Mouse (Mus musculus): ENCODE data around the gene Dner. TPM values are rescaled to one million over a fixed set of nuclear protein-coding genes. Genes with fewer than 3 reads are reported as not detected.

Gene Dner
- polyA plus RNA-seq, 2 experiments = 5.9 to 6.4 TPM

- Histone ChIP-seq H3K4me2 (replicated peaks; ENCODE audit: low read depth, low read length, severe bottlenecking) (no peak overlapping the region), H3K4me1 (ENCODE audit: control insufficient read depth, insufficient read depth, low read length) (no peaks in the 10 kb centered on the region), H3K9ac (ENCODE audit: low read depth, low read length, severe bottlenecking) (no peak overlapping the region), H3K27ac (replicated peaks; ENCODE audit: low read depth, low read length) (no peak overlapping the region), H3K9me3 (ENCODE audit: control insufficient read depth, low read length) (no peaks in the 10 kb centered on the region), H3K4me3 (replicated peaks; ENCODE audit: low read length) (no peak overlapping the region), H3K27me3 (ENCODE audit: control insufficient read depth, insufficient read depth, low read length) (no peaks in the 10 kb centered on the region), H3K36me3 (ENCODE audit: control insufficient read depth, insufficient read depth, low read length) (no peaks in the 10 kb centered on the region)
- WGBS = 47% methylated on average over 4 of the region's 4 CpGs
- DNase-seq (ENCODE audit: low spot score) = peak; percentile 67
- no peak for TF ChIP-seq POLR2A (IDR thresholded peaks at IDR 0.05; ENCODE audit: borderline replicate concordance, extremely low read depth, insufficient read depth, insufficient read length)
- ATAC-seq (ENCODE audit: low FRiP score, low read depth) = peak; percentile 77
These were observed 177.7 kb downstream of the Dner start for GRCm38 (mm10) chr1:84518347-84518746.

GRCm38 (mm10) chr1:84513201-84513600 is 182.8 kb downstream of the Dner start:
- no peaks in the 10 kb centered on the region for H3K4me1 ChIP-seq (ENCODE audit: control insufficient read depth, insufficient read depth, low read length)
- H3K9ac ChIP-seq (ENCODE audit: low read depth, low read length, severe bottlenecking) = no peak overlapping the region
- no peak for ATAC-seq (ENCODE audit: low FRiP score, low read depth)
- no peaks in the 10 kb centered on the region for H3K36me3 ChIP-seq (ENCODE audit: control insufficient read depth, insufficient read depth, low read length)
- H3K4me2 ChIP-seq (replicated peaks; ENCODE audit: low read depth, low read length, severe bottlenecking) = no peak overlapping the region
- H3K27me3 ChIP-seq (ENCODE audit: control insufficient read depth, insufficient read depth, low read length) = no peaks in the 10 kb centered on the region
- DNase-seq (ENCODE audit: low spot score) = no peak
- H3K9me3 ChIP-seq (ENCODE audit: control insufficient read depth, low read length) = no peaks in the 10 kb centered on the region
- 62% methylated on average over 3 of the region's 3 CpGs for WGBS
- no peak overlapping the region for H3K27ac ChIP-seq (replicated peaks; ENCODE audit: low read depth, low read length)
- H3K4me3 ChIP-seq (replicated peaks; ENCODE audit: low read length) = no peak overlapping the region
- TF ChIP-seq POLR2A (IDR thresholded peaks at IDR 0.05; ENCODE audit: borderline replicate concordance, extremely low read depth, insufficient read depth, insufficient read length) = no peak

GRCm38 (mm10) chr1:84508510-84508909 is 187.5 kb downstream of the Dner start:
- Histone ChIP-seq H3K27ac (replicated peaks; ENCODE audit: low read depth, low read length) (no peak overlapping the region), H3K36me3 (ENCODE audit: control insufficient read depth, insufficient read depth, low read length) (no peaks in the 10 kb centered on the region), H3K4me1 (ENCODE audit: control insufficient read depth, insufficient read depth, low read length) (peaks cover 11% of the 10 kb centered on the region), H3K4me2 (replicated peaks; ENCODE audit: low read depth, low read length, severe bottlenecking) (no peak overlapping the region), H3K9me3 (ENCODE audit: control insufficient read depth, low read length) (no peaks in the 10 kb centered on the region), H3K4me3 (replicated peaks; ENCODE audit: low read length) (no peak overlapping the region), H3K9ac (ENCODE audit: low read depth, low read length, severe bottlenecking) (no peak overlapping the region), H3K27me3 (ENCODE audit: control insufficient read depth, insufficient read depth, low read length) (no peaks in the 10 kb centered on the region)
- DNase-seq (ENCODE audit: low spot score) (no peak), ATAC-seq (ENCODE audit: low FRiP score, low read depth) (no peak)
- TF ChIP-seq POLR2A (IDR thresholded peaks at IDR 0.05; ENCODE audit: borderline replicate concordance, extremely low read depth, insufficient read depth, insufficient read length) = no peak
- WGBS = 79% methylated on average over 1 of the region's 1 CpGs

GRCm38 (mm10) chr1:84507568-84507967 is 188.5 kb downstream of the Dner start:
- Histone ChIP-seq H3K4me1 (ENCODE audit: control insufficient read depth, insufficient read depth, low read length) (peaks cover 11% of the 10 kb centered on the region), H3K9ac (ENCODE audit: low read depth, low read length, severe bottlenecking) (no peak overlapping the region), H3K27me3 (ENCODE audit: control insufficient read depth, insufficient read depth, low read length) (no peaks in the 10 kb centered on the region), H3K36me3 (ENCODE audit: control insufficient read depth, insufficient read depth, low read length) (no peaks in the 10 kb centered on the region), H3K9me3 (ENCODE audit: control insufficient read depth, low read length) (no peaks in the 10 kb centered on the region), H3K4me2 (replicated peaks; ENCODE audit: low read depth, low read length, severe bottlenecking) (no peak overlapping the region), H3K27ac (replicated peaks; ENCODE audit: low read depth, low read length) (no peak overlapping the region), H3K4me3 (replicated peaks; ENCODE audit: low read length) (no peak overlapping the region)
- no peak for DNase-seq (ENCODE audit: low spot score)
- ATAC-seq (ENCODE audit: low FRiP score, low read depth) = no peak
- TF ChIP-seq POLR2A (IDR thresholded peaks at IDR 0.05; ENCODE audit: borderline replicate concordance, extremely low read depth, insufficient read depth, insufficient read length) = no peak

GRCm38 (mm10) chr1:84506984-84507546 is 189.0 kb downstream of the Dner start:
- ATAC-seq (ENCODE audit: low FRiP score, low read depth) (peak; percentile 85), DNase-seq (ENCODE audit: low spot score) (peak; percentile 71)
- TF ChIP-seq POLR2A (IDR thresholded peaks at IDR 0.05; ENCODE audit: borderline replicate concordance, extremely low read depth, insufficient read depth, insufficient read length) = no peak
- no peak overlapping the region for H3K4me3 ChIP-seq (replicated peaks; ENCODE audit: low read length)
- peaks cover 11% of the 10 kb centered on the region for H3K4me1 ChIP-seq (ENCODE audit: control insufficient read depth, insufficient read depth, low read length)
- H3K27me3 ChIP-seq (ENCODE audit: control insufficient read depth, insufficient read depth, low read length) = no peaks in the 10 kb centered on the region
- H3K4me2 ChIP-seq (replicated peaks; ENCODE audit: low read depth, low read length, severe bottlenecking) = peak overlapping the region; percentile 20; the same call in 1 of the 2 replicates
- H3K36me3 ChIP-seq (ENCODE audit: control insufficient read depth, insufficient read depth, low read length) = no peaks in the 10 kb centered on the region
- H3K9me3 ChIP-seq (ENCODE audit: control insufficient read depth, low read length) = no peaks in the 10 kb centered on the region
- H3K9ac ChIP-seq (ENCODE audit: low read depth, low read length, severe bottlenecking) = no peak overlapping the region
- H3K27ac ChIP-seq (replicated peaks; ENCODE audit: low read depth, low read length) = no peak overlapping the region
- 27% methylated on average over 6 of the region's 6 CpGs for WGBS

GRCm38 (mm10) chr1:84500673-84501072 is 195.3 kb downstream of the Dner start:
- DNase-seq (ENCODE audit: low spot score) = no peak
- ATAC-seq (ENCODE audit: low FRiP score, low read depth) = no peak
- H3K4me2 ChIP-seq (replicated peaks; ENCODE audit: low read depth, low read length, severe bottlenecking) = no peak overlapping the region
- H3K27ac ChIP-seq (replicated peaks; ENCODE audit: low read depth, low read length) = no peak overlapping the region
- H3K4me1 ChIP-seq (ENCODE audit: control insufficient read depth, insufficient read depth, low read length) = no peaks in the 10 kb centered on the region
- H3K27me3 ChIP-seq (ENCODE audit: control insufficient read depth, insufficient read depth, low read length) = no peaks in the 10 kb centered on the region
- no peaks in the 10 kb centered on the region for H3K9me3 ChIP-seq (ENCODE audit: control insufficient read depth, low read length)
- no peaks in the 10 kb centered on the region for H3K36me3 ChIP-seq (ENCODE audit: control insufficient read depth, insufficient read depth, low read length)
- no peak overlapping the region for H3K9ac ChIP-seq (ENCODE audit: low read depth, low read length, severe bottlenecking)
- no peak overlapping the region for H3K4me3 ChIP-seq (replicated peaks; ENCODE audit: low read length)
- no peak for TF ChIP-seq POLR2A (IDR thresholded peaks at IDR 0.05; ENCODE audit: borderline replicate concordance, extremely low read depth, insufficient read depth, insufficient read length)
- 89% methylated on average over 3 of the region's 3 CpGs for WGBS

Measured in limb, embryonic 14.5 days (tissue).